Mouse (Mus musculus) myocyte (in vitro differentiated cells): ENCODE measurements around the gene Col9a2.

Source experiments
- CEBPB ChIP-seq: IDR thresholded peaks from 2 replicates; pipeline ENCODE4 v1.6.1; 2011; ENCODE audit warnings: mild to moderate bottlenecking, moderate library complexity; ENCODE audit not compliant: poor library complexity, insufficient read depth, severe bottlenecking
- E2F4 ChIP-seq: IDR thresholded peaks from one replicate; pipeline ENCODE4 v1.6.1; 2011; ENCODE audit warnings: mild to moderate bottlenecking, control low read depth, moderate library complexity; ENCODE audit not compliant: insufficient read depth
- MAX ChIP-seq: IDR thresholded peaks from one replicate; pipeline ENCODE4 v1.6.1; 2011; ENCODE audit warnings: low read depth, mild to moderate bottlenecking, control low read depth
- MYOD1 ChIP-seq, 3 experiments: IDR thresholded peaks; one replicate each; pipeline ENCODE4 v1.6.1; 2011; ENCODE audit warnings: control low read depth in 2 of 3, low read depth in 2 of 3, mild to moderate bottlenecking in 2 of 3, moderate library complexity in 1 of 3; ENCODE audit not compliant: insufficient read length in 2 of 3, control insufficient read depth in 1 of 3
- MYOG ChIP-seq, 3 experiments: IDR thresholded peaks; one replicate each; pipeline ENCODE4 v1.6.1; 2011; ENCODE audit warnings: control low read depth in 2 of 3, low read depth in 2 of 3, mild to moderate bottlenecking in 2 of 3; ENCODE audit not compliant: insufficient read length in 2 of 3, control insufficient read depth in 1 of 3, insufficient read depth in 1 of 3
- POLR2A ChIP-seq: IDR thresholded peaks from one replicate; pipeline ENCODE4 v1.6.1; 2011; ENCODE audit warnings: low read depth, mild to moderate bottlenecking, control low read depth, moderate library complexity; ENCODE audit not compliant: insufficient read length
- POLR2AphosphoS2 ChIP-seq: IDR thresholded peaks from one replicate; pipeline ENCODE4 v1.6.1; 2011; ENCODE audit warnings: low read depth, control low read depth; ENCODE audit not compliant: insufficient read length
- REST ChIP-seq: IDR thresholded peaks from one replicate; pipeline ENCODE4 v1.6.1; 2011; ENCODE audit warnings: mild to moderate bottlenecking, control low read depth, moderate library complexity; ENCODE audit not compliant: insufficient read depth, insufficient read length
- SRF ChIP-seq: IDR thresholded peaks from one replicate; pipeline ENCODE4 v1.6.1; 2011; ENCODE audit warnings: low read depth; ENCODE audit not compliant: control insufficient read depth, insufficient read length
- TCF12 ChIP-seq: IDR thresholded peaks from one replicate; pipeline ENCODE4 v1.6.1; 2011; ENCODE audit warnings: mild to moderate bottlenecking, control low read depth; ENCODE audit not compliant: poor library complexity, insufficient read depth, severe bottlenecking
- TCF3 ChIP-seq: IDR thresholded peaks from one replicate; pipeline ENCODE4 v1.6.1; 2011; ENCODE audit warnings: low read depth, control low read depth; ENCODE audit not compliant: insufficient read length
- USF1 ChIP-seq: IDR thresholded peaks from one replicate; pipeline ENCODE4 v1.6.1; 2011; ENCODE audit warnings: low read depth, mild to moderate bottlenecking, control low read depth, moderate library complexity

DNA sequence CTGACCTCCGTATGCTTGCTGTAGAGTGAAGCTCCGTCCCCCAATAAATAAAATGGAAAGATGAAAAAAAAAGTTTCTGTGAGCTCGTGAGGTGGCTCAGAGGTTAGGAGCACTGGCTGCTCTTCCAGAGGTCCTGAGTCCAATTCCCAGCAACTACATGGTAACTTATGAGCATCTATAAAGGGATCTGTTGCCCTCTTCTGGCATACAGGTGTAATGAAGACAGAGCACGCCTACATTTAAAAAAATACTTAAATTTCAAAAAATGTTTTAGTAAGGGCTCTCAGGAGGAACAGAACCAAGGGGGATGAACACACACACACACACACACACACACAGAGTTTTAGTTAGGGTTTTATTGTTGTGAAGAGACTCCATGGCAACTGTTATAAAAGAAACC lies 7.7 kb upstream of the Col9a2 start:
- TF ChIP-seq POLR2A (no peak), MYOD1 (IDR thresholded peaks at IDR 0.05; ENCODE audit: control insufficient read depth in 1 of 3, insufficient read length in 2 of 3, low read depth in 2 of 3) (no peak), USF1 (no peak), CEBPB (no peak), TCF12 (no peak), MAX (no peak), SRF (no peak), POLR2AphosphoS2 (no peak), E2F4 (no peak), MYOG (IDR thresholded peaks at IDR 0.05; ENCODE audit: control insufficient read depth in 1 of 3, insufficient read depth in 1 of 3, insufficient read length in 2 of 3, low read depth in 2 of 3) (no peak), TCF3 (no peak), REST (no peak)
